Mouse (Mus musculus) G1E (cell line): ENCODE results near the gene Nrxn3.

Experiments
- CTCF ChIP-seq: IDR thresholded peaks from 2 replicates; pipeline ENCODE4 v1.5.1; 2012; ENCODE audit warnings: low read depth, low read length, inconsistent platforms, mixed read lengths
- GATA1 ChIP-seq: IDR thresholded peaks from 2 replicates; pipeline ENCODE4 v1.6.1; 2012; ENCODE audit warnings: borderline replicate concordance, low read length, inconsistent platforms, mixed read lengths

GRCm38 (mm10) chr12:88722691-88723070, at the start of gene Nrxn3:
- TF ChIP-seq CTCF (no peak), GATA1 (no peak)
